Mouse (Mus musculus) spleen, adult 10 weeks (tissue): ENCODE measurements around the gene A530084C06Rik. TPM values are rescaled to one million over a fixed set of nuclear protein-coding genes. Genes with fewer than 3 reads are reported as not detected.

Experiments
- polyA plus RNA-seq: library from polyadenylated mRNA; stranded (reverse); fragments of 350-450 nt; fragmentation: Illumina TruSeq; extraction: RNeasy Lipid Tissue Mini Kit (QIAGEN cat#74804); gene quantifications from one replicate; pipeline ENCODE4 v1.2.3, GENCODE M21; 2015; ENCODE audit warnings: low replicate concordance; ENCODE audit not compliant: insufficient read depth

A530084C06Rik gene
- not detected for polyA plus RNA-seq

GRCm38 (mm10) chr13:31558521-31559418, at the start of gene A530084C06Rik:
Gene A530084C06Rik (minus strand): TSS chr13:31559333.

GRCm38 (mm10) chr13:31555834-31556233, 3.3 kb downstream of the A530084C06Rik start, which contains the start of gene Foxq1:
Gene Foxq1 (plus strand): TSS chr13:31556134.

Other genes starting within 250 kb of the A530084C06Rik start
- gene Foxq1, start 3.2 kb downstream of the A530084C06Rik start, polyA plus RNA-seq, result 0.07 TPM
- gene Foxf2, start 66.5 kb upstream of the A530084C06Rik start, polyA plus RNA-seq, result not detected
- 0.21 TPM for gene Foxc1, start 247.3 kb upstream of the A530084C06Rik start, polyA plus RNA-seq